20 mouse cellular contexts compared by ENCODE assay signal in the genomic region with DNA sequence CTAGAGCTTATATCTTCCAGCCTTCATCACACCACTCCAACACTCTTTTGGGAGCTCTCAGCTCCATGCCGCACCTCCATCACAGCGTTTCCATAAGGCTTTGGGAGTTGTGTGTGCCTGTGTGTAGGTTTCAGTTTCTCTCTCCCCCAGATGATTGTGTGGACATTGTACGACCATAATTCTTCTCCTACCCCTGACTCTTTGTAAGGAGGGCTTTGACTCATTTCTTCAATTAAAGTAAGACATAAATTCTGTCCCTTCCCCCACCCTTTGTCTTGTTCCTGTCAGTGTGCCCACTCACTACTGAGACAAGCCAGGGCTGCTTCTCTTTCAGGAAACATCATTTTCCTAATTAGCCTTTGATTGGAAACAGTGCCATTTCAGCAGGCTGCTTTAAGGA. TPM values are rescaled to one million over a fixed set of nuclear protein-coding genes. Genes with fewer than 3 reads are reported as not detected.
A peak's percentile ranks its signal among the peaks of the same experiment; 100 is the strongest.
DNase-seq lines count a peak whose midpoint lies in the region; ATAC-seq and TF ChIP-seq lines count a peak whose summit lies in the region.
"Had no signal": no experiment of that assay in that cellular context is flagged by ENCODE, and none has a peak within 500 bp of the region (broad histone marks: within the 10 kb centered on the region; RNA-seq: fewer than 3 reads in every experiment).

No protein-coding gene starts in this region.

- no peaks in the 10 kb centered on the region for H3K4me1 ChIP-seq in forebrain, embryonic 14.5 days (ENCODE audit: control insufficient read depth, insufficient read depth, low read length)
- H3K4me1 ChIP-seq in forebrain, embryonic 11.5 days (replicated peaks; ENCODE audit: control insufficient read depth, insufficient read depth, low read length) = no peaks in the 10 kb centered on the region
- H3K4me1 ChIP-seq in kidney, postnatal 0 days (replicated peaks; ENCODE audit: insufficient read depth, low read length) = no peaks in the 10 kb centered on the region
- peaks cover 15% of the 10 kb centered on the region; the same call in 1 of the 2 replicates for H3K4me1 ChIP-seq in limb, embryonic 10.5 days
- no peaks in the 10 kb centered on the region for H3K4me1 ChIP-seq in hindbrain, embryonic 13.5 days (replicated peaks)
- H3K4me1 ChIP-seq: embryonic facial prominence, embryonic 13.5 days; forebrain, embryonic 13.5 days; heart, embryonic 15.5 days had no signal

- no peak overlapping the region for H3K4me2 ChIP-seq in forebrain, embryonic 14.5 days (ENCODE audit: low read length)
- H3K4me2 ChIP-seq in forebrain, embryonic 11.5 days (ENCODE audit: low read depth, low read length, severe bottlenecking) = no peak overlapping the region
- H3K4me2 ChIP-seq in kidney, postnatal 0 days (ENCODE audit: low read length) = no peak overlapping the region
- H3K4me2 ChIP-seq in hindbrain, embryonic 13.5 days = no peak overlapping the region
- H3K4me2 ChIP-seq: embryonic facial prominence, embryonic 13.5 days; forebrain, embryonic 13.5 days; heart, embryonic 11.5 days; heart, embryonic 15.5 days; hindbrain, embryonic 14.5 days had no signal

- H3K27ac ChIP-seq in forebrain, embryonic 14.5 days (ENCODE audit: low read depth, low read length) = no peak overlapping the region
- no peak overlapping the region for H3K27ac ChIP-seq in forebrain, embryonic 11.5 days (ENCODE audit: low read depth, low read length)
- H3K27ac ChIP-seq in kidney, postnatal 0 days = no peak overlapping the region
- H3K27ac ChIP-seq in limb, embryonic 10.5 days = peak overlapping the region; percentile 72
- no peak overlapping the region for H3K27ac ChIP-seq in hindbrain, embryonic 13.5 days
- H3K27ac ChIP-seq: embryonic facial prominence, embryonic 13.5 days; forebrain, embryonic 13.5 days; heart, adult 2 months; heart, embryonic 15.5 days; hindbrain, embryonic 14.5 days had no signal

- 68% methylated on average over 3 of the region's 3 CpGs for WGBS in forebrain, embryonic 14.5 days
- WGBS in forebrain, embryonic 11.5 days = 71% methylated on average over 3 of the region's 3 CpGs
- WGBS in kidney, postnatal 0 days = 42% methylated on average over 3 of the region's 3 CpGs
- WGBS in limb, embryonic 10.5 days = 40% methylated on average over 3 of the region's 3 CpGs
- WGBS in hindbrain, embryonic 13.5 days = 80% methylated on average over 3 of the region's 3 CpGs

- H3K27me3 ChIP-seq in forebrain, embryonic 14.5 days (replicated peaks; ENCODE audit: control insufficient read depth, insufficient read depth, low read length) = no peaks in the 10 kb centered on the region
- H3K27me3 ChIP-seq in forebrain, embryonic 11.5 days (ENCODE audit: control insufficient read depth, insufficient read depth, low read length) = peaks cover 2% of the 10 kb centered on the region
- H3K27me3 ChIP-seq in kidney, postnatal 0 days (ENCODE audit: insufficient read depth, low read length) = 0 out of 2 replicates have a peak, but pooled peaks cover 3% of the 10 kb centered on the region
- peaks cover 86% of the 10 kb centered on the region for H3K27me3 ChIP-seq in limb, embryonic 10.5 days (ENCODE audit: low read depth, poor library complexity, severe bottlenecking)
- H3K27me3 ChIP-seq in hindbrain, embryonic 13.5 days = 0 out of 2 replicates have a peak, but pooled peaks cover 5% of the 10 kb centered on the region
- H3K27me3 ChIP-seq: forebrain, embryonic 13.5 days; heart, embryonic 15.5 days had no signal

- H3K9me3 ChIP-seq in forebrain, embryonic 14.5 days (replicated peaks; ENCODE audit: control insufficient read depth, low read length) = no peaks in the 10 kb centered on the region
- H3K9me3 ChIP-seq in forebrain, embryonic 11.5 days (ENCODE audit: control insufficient read depth, low read length) = no peaks in the 10 kb centered on the region
- H3K9me3 ChIP-seq in kidney, postnatal 0 days (replicated peaks; ENCODE audit: low read length) = no peaks in the 10 kb centered on the region
- no peaks in the 10 kb centered on the region for H3K9me3 ChIP-seq in limb, embryonic 10.5 days (replicated peaks)
- H3K9me3 ChIP-seq in hindbrain, embryonic 13.5 days = no peaks in the 10 kb centered on the region
- H3K9me3 ChIP-seq: embryonic facial prominence, embryonic 13.5 days; forebrain, embryonic 13.5 days; heart, embryonic 15.5 days had no signal

- peak; percentile 10 for DNase-seq in forebrain, embryonic 14.5 days (ENCODE audit: low spot score)
- DNase-seq in forebrain, embryonic 11.5 days (ENCODE audit: low spot score) = no peak
- DNase-seq in kidney, postnatal 0 days (ENCODE audit: low spot score) = peak; percentile 47
- DNase-seq in kidney, postnatal 25 days = no peak
- peak; percentile 44 for DNase-seq in limb, embryonic 10.5 days (ENCODE audit: low spot score)
- DNase-seq: adrenal gland, adult 8-10 months; adrenal gland, postnatal 36 days; cerebellum, adult 11 months; cerebellum, adult 8-10 months; cerebellum, postnatal 14 days; gastrocnemius, postnatal 14 days; heart, adult 2 months; heart, postnatal 14 days had no signal

- no peak for TF ChIP-seq CTCF in kidney, postnatal 0 days (IDR thresholded peaks at IDR 0.05; ENCODE audit: low read depth)

- ATAC-seq in forebrain, embryonic 14.5 days = no peak
- no peak for ATAC-seq in forebrain, embryonic 11.5 days (replicated peaks; ENCODE audit: low FRiP score)
- no peak for ATAC-seq in kidney, postnatal 0 days (replicated peaks; ENCODE audit: low FRiP score, low read depth)
- no peak for ATAC-seq in hindbrain, embryonic 13.5 days (ENCODE audit: low FRiP score)
- ATAC-seq: forebrain, embryonic 13.5 days; intestine, embryonic 16.5 days had no signal

- no peak overlapping the region for H3K4me3 ChIP-seq in forebrain, embryonic 14.5 days (ENCODE audit: low read depth, low read length)
- H3K4me3 ChIP-seq in forebrain, embryonic 11.5 days (ENCODE audit: low read depth, low read length) = no peak overlapping the region
- no peak overlapping the region for H3K4me3 ChIP-seq in kidney, postnatal 0 days (replicated peaks; ENCODE audit: low read depth, low read length)
- no peak overlapping the region for H3K4me3 ChIP-seq in limb, embryonic 10.5 days
- no peak overlapping the region for H3K4me3 ChIP-seq in hindbrain, embryonic 13.5 days
- H3K4me3 ChIP-seq: embryonic facial prominence, embryonic 13.5 days; forebrain, embryonic 13.5 days; heart, adult 2 months; heart, embryonic 15.5 days had no signal

- H3K36me3 ChIP-seq in forebrain, embryonic 14.5 days (ENCODE audit: control insufficient read depth, insufficient read depth, low read length) = no peaks in the 10 kb centered on the region
- H3K36me3 ChIP-seq in forebrain, embryonic 11.5 days (ENCODE audit: control insufficient read depth, insufficient read depth, low read length) = no peaks in the 10 kb centered on the region
- no peaks in the 10 kb centered on the region for H3K36me3 ChIP-seq in kidney, postnatal 0 days (ENCODE audit: insufficient read depth, low read length)
- no peaks in the 10 kb centered on the region for H3K36me3 ChIP-seq in limb, embryonic 10.5 days
- H3K36me3 ChIP-seq in hindbrain, embryonic 13.5 days = no peaks in the 10 kb centered on the region
- H3K36me3 ChIP-seq: embryonic facial prominence, embryonic 13.5 days; heart, embryonic 15.5 days had no signal

- H3K9ac ChIP-seq in forebrain, embryonic 14.5 days (ENCODE audit: low read length) = no peak overlapping the region
- no peak overlapping the region for H3K9ac ChIP-seq in forebrain, embryonic 11.5 days (ENCODE audit: low read length)
- H3K9ac ChIP-seq in kidney, postnatal 0 days (ENCODE audit: low read depth, low read length) = no peak overlapping the region
- no peak overlapping the region for H3K9ac ChIP-seq in hindbrain, embryonic 13.5 days
- H3K9ac ChIP-seq: embryonic facial prominence, embryonic 13.5 days; forebrain, embryonic 13.5 days; heart, embryonic 15.5 days; hindbrain, embryonic 14.5 days had no signal

RNA-seq across cellular contexts. Expression of a gene that starts 24.1 kb away (rescaled TPM):
- 2.1 and 2.2 TPM in 2 replicates for polyA plus RNA-seq in forebrain, embryonic 14.5 days (2014; fragmentation: Nextera tagmentation; extraction: Ambion mirVana)
- polyA plus RNA-seq in forebrain, embryonic 11.5 days (2014; fragmentation: Nextera tagmentation; extraction: Ambion mirVana) = 18.4 and 19.1 TPM in 2 replicates
- polyA plus RNA-seq in kidney, postnatal 0 days (2015; fragmentation: Nextera tagmentation; extraction: Ambion mirVana) = 82.8 and 84.0 TPM in 2 replicates
- polyA plus RNA-seq in limb, embryonic 10.5 days (2016; fragmentation: Nextera tagmentation; extraction: Ambion mirVana) = 382 and 412 TPM in 2 replicates
- 3.5 and 4.5 TPM in 2 replicates for polyA plus RNA-seq in hindbrain, embryonic 13.5 days (2015; fragmentation: Nextera tagmentation; extraction: Ambion mirVana)

Comparison
In these comparisons a context has a peak if more than half of its experiments do, and no peak if none do; other contexts are left out.
1. DNase-seq: peak in forebrain, embryonic 14.5 days (single experiment), kidney, postnatal 0 days (single experiment) and limb, embryonic 10.5 days (single experiment); none in forebrain, embryonic 11.5 days (single experiment) and kidney, postnatal 25 days (0 of 2).